Mouse (Mus musculus) ES-E14 (cell line): ENCODE results near the gene Sept9.

Source experiments
- CHD2 ChIP-seq: IDR thresholded peaks from 2 replicates; pipeline ENCODE4 v1.6.1; 2014; ENCODE audit warnings: mild to moderate bottlenecking, low read depth, low read length, inconsistent platforms
- MAFK ChIP-seq: IDR thresholded peaks from 2 replicates; pipeline ENCODE4 v1.6.1; 2014; ENCODE audit warnings: mild to moderate bottlenecking, low read depth, low read length, inconsistent platforms; ENCODE audit not compliant: insufficient read depth
- ZNF384 ChIP-seq: IDR thresholded peaks from 2 replicates; pipeline ENCODE4 v1.6.1; 2012; ENCODE audit warnings: low read depth, low read length, inconsistent platforms

DNA sequence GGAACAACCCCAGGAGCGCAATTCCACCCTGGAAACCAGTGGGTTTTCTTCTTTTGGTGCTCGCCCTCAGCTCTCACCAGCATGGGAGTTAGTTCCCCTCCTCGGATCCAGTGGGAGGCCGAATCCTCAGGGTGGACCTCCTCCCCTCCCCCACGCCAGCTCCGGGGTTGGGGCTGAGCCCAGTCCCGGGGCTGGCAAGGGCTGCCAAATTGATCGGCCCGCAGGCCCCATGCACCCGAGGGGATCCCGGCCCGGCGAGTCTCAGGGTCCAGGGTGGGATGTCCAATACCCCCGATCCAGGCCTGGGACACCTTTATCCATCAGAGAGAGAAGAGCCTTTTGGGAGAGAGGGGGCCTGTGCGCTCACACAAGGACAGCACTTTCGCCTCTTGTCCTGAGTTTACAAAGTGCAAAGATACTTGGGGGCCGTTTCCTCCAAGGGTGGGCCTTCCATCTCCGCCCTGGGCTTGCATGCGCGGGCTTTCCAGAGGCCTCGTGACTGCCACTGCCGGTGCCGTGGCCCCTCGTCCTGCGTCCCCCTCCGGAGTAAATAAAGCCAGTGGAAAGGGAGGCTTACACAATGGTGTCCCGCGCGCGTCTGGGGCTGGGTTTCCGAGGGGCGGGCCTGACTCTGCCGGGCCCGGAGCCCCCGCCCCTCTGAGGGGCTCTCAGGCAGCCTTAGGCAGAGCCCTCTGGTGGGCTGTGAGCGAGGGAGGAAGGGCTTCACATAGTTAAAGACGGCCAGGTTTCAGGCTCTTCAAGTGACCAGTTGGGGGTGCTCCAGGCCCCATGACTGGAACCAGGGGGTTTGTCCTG lies 67.7 kb downstream of the Sept9 start:
- no peak for TF ChIP-seq CHD2
- TF ChIP-seq MAFK: no peak
- no peak for TF ChIP-seq ZNF384
